Mouse (Mus musculus): ENCODE measurements at regions not wholly inside any gene's neighbourhood (a gene's known extent, or its start where the extent isn't known, plus 50 kb on each side); places are given as distances from the start of the nearest gene placed in this dataset.

- TF ChIP-seq CTCF (IDR thresholded peaks at IDR 0.05 in 2 of 3, conservative IDR thresholded peaks at IDR 0.05 in 1 of 3; ENCODE audit: control insufficient read depth in 1 of 3, insufficient read depth in 1 of 3, low read depth in 2 of 3, low read length in 3 of 3, poor library complexity in 1 of 3, severe bottlenecking in 1 of 3) (no peak), E2F4 (IDR thresholded peaks at IDR 0.05; ENCODE audit: borderline replicate concordance, low read depth, low read length) (no peak), USF1 (IDR thresholded peaks at IDR 0.05; ENCODE audit: low read depth, low read length) (no peak), MAFK (IDR thresholded peaks at IDR 0.05; ENCODE audit: borderline replicate concordance, low read depth, low read length) (no peak)
Observed at GRCm38 (mm10) chr13:7110572-7110971, 462.0 kb upstream of the Pfkp start.
